Mouse (Mus musculus) regulatory T cell (primary cell): ENCODE measurements around the gene Olfr320.
"Not testable (repeated sequence)": the region's sequence is repeated elsewhere in the genome, so short reads cannot be mapped to it uniquely, and the experiment has no call there.

Experiments used
- in situ Hi-C: fragments of 300-600 bp; cut with MboI, MseI; formaldehyde crosslinking; loops from one replicate; pipeline ENCODE4 v1.15.1; 2025; ENCODE audit warnings: high pct_unique_total_duplicates

The Olfr320 gene

GRCm38 (mm10) chr11:58680799-58681198, at the start of gene Olfr320:
Gene Olfr320 (plus strand): TSS chr11:58681099.
- in situ Hi-C loops, result loop anchor here (5.0 to 25.0 kb wide), 2 partner anchors 42 to 1818 kb away; partner anchors contain the start of gene Olfr318

GRCm38 (mm10) chr11:58634878-58635277, 46.0 kb upstream of the Olfr320 start:
- in situ Hi-C loops, result no loop called here

GRCm38 (mm10) chr11:58636376-58636977, 44.4 kb upstream of the Olfr320 start:
- in situ Hi-C loops, result no loop called here

GRCm38 (mm10) chr11:58638176-58638701, 42.7 kb upstream of the Olfr320 start:
- in situ Hi-C loops, result no loop called here

GRCm38 (mm10) chr11:58640272-58640867, 40.5 kb upstream of the Olfr320 start, which contains the start of gene Trim58:
Gene Trim58 (plus strand): TSS chr11:58640465.
- in situ Hi-C loops, result loop anchor here (10.0 kb wide), 1 partner anchor 386 kb away; no protein-coding TSS in a partner anchor

GRCm38 (mm10) chr11:58641057-58641456, 39.8 kb upstream of the Olfr320 start:
- in situ Hi-C loops, result loop anchor here (10.0 kb wide), 1 partner anchor 386 kb away; no protein-coding TSS in a partner anchor

GRCm38 (mm10) chr11:58641638-58642358, 39.1 kb upstream of the Olfr320 start:
- in situ Hi-C loops, result loop anchor here (10.0 kb wide), 1 partner anchor 387 kb away; no protein-coding TSS in a partner anchor

GRCm38 (mm10) chr11:58643350-58643749, 37.5 kb upstream of the Olfr320 start:
- in situ Hi-C loops, result loop anchor here (10.0 kb wide), 1 partner anchor 389 kb away; no protein-coding TSS in a partner anchor

- in situ Hi-C loops, result no loop called here
Observed at GRCm38 (mm10) chr11:58655151-58655550, 25.7 kb upstream of the Olfr320 start.

- in situ Hi-C loops, result no loop called here
Observed at GRCm38 (mm10) chr11:58658596-58658995, 22.3 kb upstream of the Olfr320 start, which contains the start of gene Olfr322. Gene Olfr322 (plus strand): TSS chr11:58658782.

GRCm38 (mm10) chr11:58669252-58669651, 11.6 kb upstream of the Olfr320 start:
- in situ Hi-C loops, result no loop called here

- in situ Hi-C loops, result no loop called here
Observed at GRCm38 (mm10) chr11:58671825-58672224, 9.1 kb upstream of the Olfr320 start.

GRCm38 (mm10) chr11:58698862-58699261, 18.0 kb downstream of the Olfr320 start, which contains the start of gene Olfr319:
Gene Olfr319 (plus strand): TSS chr11:58699162.
- in situ Hi-C loops, result loop anchor here (25.0 kb wide), 1 partner anchor 1837 kb away; no protein-coding TSS in a partner anchor

GRCm38 (mm10) chr11:58709086-58709485, 28.2 kb downstream of the Olfr320 start:
- in situ Hi-C loops, result no loop called here

- in situ Hi-C loops, result not testable (repeated sequence)
Observed at GRCm38 (mm10) chr11:58717723-58718122, 36.8 kb downstream of the Olfr320 start.

- in situ Hi-C loops, result loop anchor here (5.0 kb wide), 2 partner anchors 37 to 38 kb away; partner anchors contain the start of gene Olfr320
Observed at GRCm38 (mm10) chr11:58719701-58720100, 38.8 kb downstream of the Olfr320 start.

GRCm38 (mm10) chr11:58723914-58724313, 43.0 kb downstream of the Olfr320 start, which contains the start of gene Olfr318:
Gene Olfr318 (minus strand): TSS chr11:58724014.
- in situ Hi-C loops, result loop anchor here (5.0 kb wide), 2 partner anchors 33 to 42 kb away; partner anchors contain the start of gene Olfr320

GRCm38 (mm10) chr11:58727896-58728650, 47.2 kb downstream of the Olfr320 start:
- in situ Hi-C loops, result not testable (repeated sequence)

- in situ Hi-C loops, result no loop called here
Observed at GRCm38 (mm10) chr11:58733372-58733771, 52.5 kb downstream of the Olfr320 start.
